Mouse (Mus musculus) stomach, embryonic 16.5 days (tissue): ENCODE data around the gene Serpinc1. TPM values are rescaled to one million over a fixed set of nuclear protein-coding genes. Genes with fewer than 3 reads are reported as not detected.

Source experiments
- ATAC-seq: fragments of 200-750 bp; cut with Nextera tagmentation; 2 replicates; pipeline ENCODE4 v1.8.0; 2017; ENCODE audit warnings: moderate number of reproducible peaks, moderate TSS enrichment; ENCODE audit not compliant: insufficient read depth, low FRiP score
- H3K27ac ChIP-seq: fragments of 300-500 bp; sonication (generic); 2 replicates; pipeline ENCODE4 v1.5.1; 2014; ENCODE audit warnings: low read length
- H3K27me3 ChIP-seq: fragments of 300-500 bp; sonication (generic); 2 replicates; pipeline ENCODE4 v1.6.1; 2014; ENCODE audit warnings: low read length, control low read depth, mixed read lengths; ENCODE audit not compliant: control insufficient read depth, insufficient read depth
- H3K36me3 ChIP-seq: fragments of 300-500 bp; sonication (generic); 2 replicates; pipeline ENCODE4 v1.6.1; 2014; ENCODE audit warnings: low read length; ENCODE audit not compliant: control insufficient read depth, insufficient read depth
- H3K4me1 ChIP-seq: fragments of 300-500 bp; sonication (generic); 2 replicates; pipeline ENCODE4 v1.6.1; 2014; ENCODE audit warnings: low read length, control low read depth, mixed read lengths; ENCODE audit not compliant: control insufficient read depth, insufficient read depth
- H3K4me2 ChIP-seq: fragments of 300-500 bp; sonication (generic); 2 replicates; pipeline ENCODE4 v1.6.1; 2014; ENCODE audit warnings: low read depth, low read length, mixed read lengths
- H3K4me3 ChIP-seq: fragments of 300-500 bp; sonication (generic); replicated peaks from 2 replicates; pipeline ENCODE4 v1.5.1; 2014; ENCODE audit warnings: mild to moderate bottlenecking, low read length
- H3K9ac ChIP-seq: fragments of 300-500 bp; sonication (generic); 2 replicates; pipeline ENCODE4 v1.6.1; 2014; ENCODE audit warnings: low read length
- H3K9me3 ChIP-seq: fragments of 300-500 bp; sonication (generic); replicated peaks from 2 replicates; pipeline ENCODE4 v1.6.1; 2016; ENCODE audit warnings: low read length, control low read depth; ENCODE audit not compliant: control insufficient read depth
- WGBS: fragments of 180-500 bp; shearing (Covaris S2); extraction: QIAGEN DNeasy Blood & Tissue Kit; methylation state at CpG from one replicate; pipeline ENCODE4 v1.1.7; 2014; 5-methylcytosine and 5-hydroxymethylcytosine counted together
- polyA plus RNA-seq: library from polyadenylated mRNA; unstranded; fragments of >200 nt; fragmentation: Nextera tagmentation; extraction: Ambion mirVana; gene quantifications from 2 replicates; pipeline ENCODE4 v1.2.1, GENCODE M21; 2015

Serpinc1 gene
- polyA plus RNA-seq, result 34.1 and 40.6 TPM in 2 replicates

GRCm38 (mm10) chr1:160978071-160978735 lies at the start of gene Serpinc1:
TSS of gene Serpinc1 (plus strand) at chr1:160978585.
- H3K9ac ChIP-seq, result no peak within 1 kb of the TSS
- H3K27me3 ChIP-seq, result no peaks in the 10 kb centered on the region
- no peaks in the 10 kb centered on the region for H3K36me3 ChIP-seq
- H3K4me1 ChIP-seq, result 0 out of 2 replicates have a peak, but pooled peaks cover 3% of the 10 kb centered on the region
- ATAC-seq, result no peak
- H3K9me3 ChIP-seq, result no peaks in the 10 kb centered on the region
- 81% methylated on average over 4 of the region's 4 CpGs for WGBS
- H3K4me2 ChIP-seq, result no peak within 1 kb of the TSS
- H3K27ac ChIP-seq, result no peak within 1 kb of the TSS
- no peak within 1 kb of the TSS for H3K4me3 ChIP-seq

- no peak overlapping the region for H3K4me3 ChIP-seq
- H3K4me1 ChIP-seq, result peaks cover 7% of the 10 kb centered on the region; the same call in 1 of the 2 replicates
- no peak overlapping the region for H3K27ac ChIP-seq
- ATAC-seq, result no peak
- H3K4me2 ChIP-seq, result no peak overlapping the region
- no peaks in the 10 kb centered on the region for H3K9me3 ChIP-seq
- peaks cover 3% of the 10 kb centered on the region for H3K36me3 ChIP-seq
- no peak overlapping the region for H3K9ac ChIP-seq
- H3K27me3 ChIP-seq, result no peaks in the 10 kb centered on the region
Observed at GRCm38 (mm10) chr1:160931320-160931719, 47.1 kb upstream of the Serpinc1 start.

- WGBS, result 69% methylated on average over 4 of the region's 4 CpGs
- Histone ChIP-seq H3K4me3 (no peak overlapping the region), H3K27me3 (no peaks in the 10 kb centered on the region), H3K9ac (no peak overlapping the region), H3K36me3 (peaks cover 3% of the 10 kb centered on the region), H3K27ac (no peak overlapping the region), H3K9me3 (no peaks in the 10 kb centered on the region), H3K4me1 (no peaks in the 10 kb centered on the region), H3K4me2 (no peak overlapping the region)
- ATAC-seq, result no peak
Observed at GRCm38 (mm10) chr1:160933896-160934482, 44.4 kb upstream of the Serpinc1 start.

DNA sequence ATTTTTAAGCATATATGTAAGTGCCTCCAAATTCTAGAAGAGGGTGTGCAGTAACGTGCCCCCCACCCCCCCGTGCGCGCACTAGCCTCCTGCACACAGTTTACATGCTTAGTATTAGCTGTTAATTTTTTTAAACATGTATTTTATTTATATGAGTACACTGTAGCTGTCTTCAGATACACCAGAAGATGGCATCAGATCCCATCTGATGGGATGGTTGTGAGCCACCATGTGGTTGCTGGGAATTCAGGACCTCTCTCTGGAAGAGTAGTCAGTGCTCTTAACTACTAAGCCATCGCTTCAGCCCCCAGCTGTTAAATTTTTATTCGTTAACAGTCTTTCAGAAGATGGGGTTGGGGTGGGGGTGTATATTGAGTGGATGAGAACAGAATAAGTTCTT lies 42.8 kb upstream of the Serpinc1 start:
- 92% methylated on average over 6 of the region's 6 CpGs for WGBS
- Histone ChIP-seq H3K4me2 (no peak overlapping the region), H3K4me3 (no peak overlapping the region), H3K27me3 (no peaks in the 10 kb centered on the region), H3K4me1 (no peaks in the 10 kb centered on the region), H3K9ac (no peak overlapping the region), H3K36me3 (peaks cover 3% of the 10 kb centered on the region), H3K27ac (no peak overlapping the region), H3K9me3 (no peaks in the 10 kb centered on the region)
- no peak for ATAC-seq

DNA sequence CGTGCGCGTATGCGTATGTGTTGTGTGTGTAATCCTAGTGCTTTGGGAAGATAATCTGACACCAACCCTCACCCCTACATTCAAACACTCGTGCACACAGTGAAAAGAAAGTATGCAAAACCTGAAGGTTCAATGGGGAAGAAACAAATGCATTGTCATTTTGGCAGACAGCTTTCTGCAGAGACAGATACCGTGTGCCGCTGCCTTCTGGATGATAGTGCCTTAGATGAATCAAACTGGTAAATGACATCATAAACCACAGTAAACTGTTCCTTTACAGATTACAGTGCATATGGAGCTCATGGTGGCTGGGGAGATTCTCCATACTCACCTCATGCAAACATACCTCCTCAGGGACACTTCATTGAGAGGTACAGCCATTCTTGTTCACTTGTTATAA lies 15.2 kb upstream of the Serpinc1 start:
- WGBS, result 91% methylated on average over 7 of the region's 7 CpGs
- H3K36me3 ChIP-seq, result 0 out of 2 replicates have a peak, but pooled peaks cover 10% of the 10 kb centered on the region

GRCm38 (mm10) chr1:160967268-160967667 lies 11.1 kb upstream of the Serpinc1 start:
- WGBS, result 66% methylated on average over 1 of the region's 1 CpGs
- Histone ChIP-seq H3K4me3 (no peak overlapping the region), H3K27me3 (no peaks in the 10 kb centered on the region), H3K27ac (no peak overlapping the region), H3K4me2 (no peak overlapping the region), H3K36me3 (peaks cover 10% of the 10 kb centered on the region; the same call in 1 of the 2 replicates), H3K4me1 (no peaks in the 10 kb centered on the region), H3K9ac (no peak overlapping the region), H3K9me3 (no peaks in the 10 kb centered on the region)
- ATAC-seq, result no peak

More for the DNA sequence above, 15.2 kb upstream of the Serpinc1 start:
- ATAC-seq, result no peak
- H3K27ac ChIP-seq, result no peak overlapping the region
- H3K27me3 ChIP-seq, result no peaks in the 10 kb centered on the region
- H3K4me2 ChIP-seq, result no peak overlapping the region
- H3K9ac ChIP-seq, result no peak overlapping the region
- no peaks in the 10 kb centered on the region for H3K9me3 ChIP-seq
- no peaks in the 10 kb centered on the region for H3K4me1 ChIP-seq
- no peak overlapping the region for H3K4me3 ChIP-seq

GRCm38 (mm10) chr1:160968643-160969042 lies 9.7 kb upstream of the Serpinc1 start:
- Histone ChIP-seq H3K9ac (no peak overlapping the region), H3K36me3 (peaks cover 9% of the 10 kb centered on the region; the same call in 1 of the 2 replicates), H3K27me3 (no peaks in the 10 kb centered on the region), H3K4me3 (no peak overlapping the region), H3K9me3 (no peaks in the 10 kb centered on the region), H3K27ac (no peak overlapping the region), H3K4me2 (no peak overlapping the region), H3K4me1 (no peaks in the 10 kb centered on the region)
- no peak for ATAC-seq
- WGBS, result 78% methylated on average over 5 of the region's 5 CpGs

- WGBS, result 60% methylated on average over 5 of the region's 5 CpGs
Observed at GRCm38 (mm10) chr1:160980021-160980420, 1.6 kb downstream of the Serpinc1 start.

GRCm38 (mm10) chr1:160980537-160981234 lies 2.3 kb downstream of the Serpinc1 start:
- Histone ChIP-seq H3K27ac (no peak overlapping the region), H3K9ac (no peak overlapping the region), H3K36me3 (no peaks in the 10 kb centered on the region), H3K4me2 (no peak overlapping the region), H3K9me3 (no peaks in the 10 kb centered on the region), H3K4me3 (no peak overlapping the region), H3K4me1 (0 out of 2 replicates have a peak, but pooled peaks cover 3% of the 10 kb centered on the region), H3K27me3 (no peaks in the 10 kb centered on the region)
- no peak for ATAC-seq
- 35% methylated on average over 8 of the region's 8 CpGs for WGBS

More at GRCm38 (mm10) chr1:160980021-160980420, 1.6 kb downstream of the Serpinc1 start:
- Histone ChIP-seq H3K27ac (no peak overlapping the region), H3K9ac (no peak overlapping the region), H3K4me2 (no peak overlapping the region), H3K4me3 (no peak overlapping the region), H3K9me3 (no peaks in the 10 kb centered on the region), H3K36me3 (no peaks in the 10 kb centered on the region), H3K4me1 (0 out of 2 replicates have a peak, but pooled peaks cover 3% of the 10 kb centered on the region), H3K27me3 (no peaks in the 10 kb centered on the region)
- ATAC-seq, result no peak
